Mouse (Mus musculus): ENCODE results near the gene Zfpm1. TPM values are rescaled to one million over a fixed set of nuclear protein-coding genes. Genes with fewer than 3 reads are reported as not detected.

Gene Zfpm1
- polyA plus RNA-seq, 1 experiment, result 708 TPM

DNA sequence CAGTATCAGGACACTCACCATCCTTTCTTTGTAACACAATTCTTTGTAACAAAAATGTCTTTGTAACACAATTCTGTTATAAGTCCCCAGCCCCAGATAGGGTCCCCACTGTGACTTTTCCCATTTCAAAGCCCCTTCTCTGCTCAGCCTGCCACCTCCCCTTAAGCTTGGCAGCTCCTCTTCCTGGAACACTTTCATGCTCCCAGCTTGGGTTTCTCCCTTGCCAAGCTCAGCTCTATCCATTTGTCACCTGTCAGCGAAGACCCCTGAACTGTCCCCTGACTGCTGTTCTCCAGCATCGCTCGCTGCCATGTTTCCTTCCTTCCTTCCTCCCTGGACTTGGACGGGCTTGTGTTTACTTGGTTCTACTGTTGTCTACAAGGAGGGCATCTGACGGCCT is 75.7 kb downstream of the Zfpm1 start:
- TF ChIP-seq GATA1 (IDR thresholded peaks at IDR 0.05; ENCODE audit: low read length), result no peak

DNA sequence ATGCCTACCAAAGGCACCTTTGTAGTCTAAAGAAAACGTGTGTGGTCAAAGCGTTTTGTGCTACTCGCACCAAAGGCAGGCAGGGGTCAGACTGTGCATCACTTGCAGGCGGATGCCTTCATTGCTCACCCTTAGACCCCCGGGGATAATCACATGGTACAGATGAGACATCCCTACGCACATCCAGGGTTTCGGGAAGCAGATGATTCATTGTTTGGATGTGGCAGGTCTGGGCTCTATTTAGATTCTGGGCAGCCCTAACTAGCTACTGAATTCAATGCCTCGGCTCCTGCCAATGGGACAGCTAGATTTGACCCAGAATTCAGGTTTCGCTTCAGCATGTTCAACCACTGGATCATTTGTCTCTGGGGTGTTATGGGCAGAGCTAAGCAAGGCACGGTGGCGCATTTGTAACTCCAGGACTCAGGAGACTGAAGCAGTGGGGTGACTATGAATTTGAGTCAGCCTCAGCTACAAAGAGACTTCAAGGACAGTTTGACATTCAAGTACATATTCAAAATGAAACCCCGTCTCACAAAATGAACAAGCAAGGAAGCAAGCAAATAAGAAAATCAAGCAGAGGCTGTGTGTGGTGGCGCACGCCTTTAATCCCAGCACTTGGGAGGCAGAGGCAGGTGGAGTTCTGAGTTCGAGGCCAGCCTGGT is 77.3 kb downstream of the Zfpm1 start:
- TF ChIP-seq GATA1 (IDR thresholded peaks at IDR 0.05; ENCODE audit: low read length), result no peak

DNA sequence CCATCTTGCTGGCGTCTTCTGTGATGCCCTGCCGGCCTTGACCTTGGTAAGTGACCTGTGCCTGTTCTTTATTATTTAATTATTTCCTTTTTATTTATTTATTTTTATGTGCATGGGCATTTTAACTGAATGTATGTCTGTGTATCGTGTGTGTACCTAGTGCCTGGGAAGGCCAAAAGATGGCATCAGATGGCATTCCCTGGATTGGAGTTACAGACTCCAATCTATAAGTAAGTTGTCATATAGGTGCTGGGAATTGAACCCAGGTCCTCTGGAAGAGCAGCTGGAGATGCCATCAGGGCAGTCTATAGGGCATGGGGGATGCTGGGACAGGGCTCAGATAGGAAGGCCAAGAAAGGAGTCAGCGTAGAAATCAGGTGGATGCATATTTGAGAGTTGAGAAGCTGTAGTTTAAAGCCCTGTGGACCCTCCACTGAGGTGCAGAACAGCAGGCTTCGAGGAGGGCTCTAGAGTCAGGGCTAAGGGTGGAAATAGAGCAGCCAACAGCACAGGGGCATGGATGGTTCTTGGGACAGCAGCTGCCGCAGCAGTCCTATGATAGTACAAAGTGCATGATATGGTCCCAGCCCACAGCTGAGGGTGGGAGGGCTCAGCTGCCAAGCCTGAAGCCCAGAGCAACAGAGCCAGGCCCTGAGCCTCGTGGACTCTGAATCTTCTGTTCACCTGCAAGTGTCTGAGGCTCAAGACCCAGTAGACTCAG is 78.9 kb downstream of the Zfpm1 start, which contains the start of gene Trhr2:
Gene Trhr2 (minus strand): TSS at position 51 of the 721 bp plus-strand sequence.
- TF ChIP-seq GATA1 (IDR thresholded peaks at IDR 0.05; ENCODE audit: low read length), result no peak

DNA sequence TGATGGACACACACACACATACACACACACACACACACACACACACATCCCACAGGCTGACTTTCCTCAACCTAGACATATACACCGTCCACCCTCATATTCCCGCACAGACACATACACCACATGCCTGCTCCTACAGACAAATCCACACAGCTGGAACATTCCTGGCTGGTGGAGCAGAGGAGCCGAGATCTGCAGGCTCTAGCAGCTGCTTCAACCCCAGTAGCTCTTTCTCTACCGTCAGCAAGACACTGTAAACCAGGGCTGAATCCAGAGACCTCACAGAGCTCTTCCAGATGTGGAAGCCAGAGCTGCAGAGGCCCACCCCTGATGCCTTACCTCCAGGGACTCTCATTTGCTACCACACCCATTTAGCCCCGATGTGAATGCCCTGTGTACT is 80.3 kb downstream of the Zfpm1 start:
- no peak for TF ChIP-seq GATA1 (IDR thresholded peaks at IDR 0.05; ENCODE audit: low read length)

DNA sequence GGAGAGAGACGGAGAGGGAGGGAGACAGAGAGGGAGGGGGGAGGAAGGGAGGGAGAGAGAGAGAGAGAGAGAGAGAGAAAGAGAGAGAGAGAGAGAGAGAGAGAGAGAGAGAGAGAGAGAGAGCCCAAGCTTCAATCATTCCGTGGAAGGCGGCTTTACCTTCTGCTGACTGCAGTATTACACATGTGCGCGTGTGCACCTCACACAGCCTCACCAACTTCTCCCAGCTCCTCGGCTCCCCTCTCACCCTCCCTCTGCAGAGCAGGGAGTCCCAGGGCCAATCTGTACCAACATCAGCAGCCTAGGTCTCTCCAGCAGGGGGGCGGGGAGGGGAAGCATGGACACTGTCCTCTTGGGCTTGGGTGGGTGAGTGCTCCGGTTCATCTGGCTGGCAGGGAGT is 81.0 kb downstream of the Zfpm1 start:
- no peak for TF ChIP-seq GATA1 (IDR thresholded peaks at IDR 0.05; ENCODE audit: low read length)

DNA sequence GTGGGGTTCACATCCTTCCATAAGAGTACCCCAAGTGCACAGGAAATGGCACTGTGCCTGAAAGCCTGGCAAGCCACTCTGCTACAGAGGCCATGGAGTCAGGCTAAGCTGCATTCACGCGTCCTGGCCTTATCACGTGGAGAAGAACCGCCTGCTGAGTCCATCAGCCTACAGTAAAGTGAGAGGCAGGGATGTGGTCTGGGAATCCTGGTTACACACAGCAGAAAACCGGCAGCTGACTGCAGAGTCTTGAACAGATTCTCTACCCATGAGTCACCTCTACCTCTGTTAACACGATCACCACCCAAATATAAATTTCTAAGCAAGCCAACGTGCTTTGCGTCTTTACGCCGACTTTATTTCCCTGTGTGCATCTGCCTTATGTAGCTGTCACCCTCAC is 86.6 kb downstream of the Zfpm1 start:
- TF ChIP-seq GATA1 (IDR thresholded peaks at IDR 0.05; ENCODE audit: low read length), result no peak

DNA sequence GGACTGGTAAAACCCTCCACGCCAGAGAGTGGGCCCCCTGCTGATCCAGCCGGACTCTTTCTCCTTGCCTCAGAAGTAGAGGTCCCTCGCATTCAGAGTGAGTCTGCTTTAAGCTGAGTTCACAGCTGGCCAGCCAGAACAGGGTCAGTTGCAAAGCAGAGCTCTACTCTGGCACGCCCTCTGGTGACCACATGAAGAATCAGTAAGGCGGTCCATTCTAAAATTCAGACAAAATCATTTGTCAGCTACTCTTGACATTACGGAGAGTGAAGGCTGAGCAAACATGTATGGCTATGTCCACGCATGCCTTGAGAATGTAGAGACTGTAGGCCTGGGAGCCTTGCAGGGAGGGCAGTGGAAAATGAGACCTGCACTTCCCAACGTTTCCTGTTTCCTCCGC is 87.7 kb downstream of the Zfpm1 start:
- TF ChIP-seq GATA1 (IDR thresholded peaks at IDR 0.05; ENCODE audit: low read length), result no peak

DNA sequence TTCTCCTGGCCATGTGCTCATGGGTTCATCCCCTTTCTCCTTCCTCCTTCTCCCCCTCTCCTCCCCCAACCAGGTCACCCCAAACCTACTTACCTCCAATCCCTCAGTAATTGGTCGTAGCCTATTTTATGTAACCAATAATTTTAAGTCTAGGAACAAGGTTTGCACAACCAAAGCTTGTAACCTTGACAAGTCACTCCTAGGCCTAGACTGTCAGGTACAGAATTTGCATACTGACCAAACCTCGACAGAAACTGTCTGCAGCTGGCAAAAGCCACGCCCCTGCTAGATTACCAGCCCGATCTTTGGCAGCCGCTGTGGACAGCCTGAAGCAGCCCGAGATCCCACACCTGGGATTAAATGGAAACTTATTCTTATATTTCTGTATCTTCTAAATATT is 89.8 kb downstream of the Zfpm1 start:
- no peak for TF ChIP-seq GATA1 (IDR thresholded peaks at IDR 0.05; ENCODE audit: low read length)

DNA sequence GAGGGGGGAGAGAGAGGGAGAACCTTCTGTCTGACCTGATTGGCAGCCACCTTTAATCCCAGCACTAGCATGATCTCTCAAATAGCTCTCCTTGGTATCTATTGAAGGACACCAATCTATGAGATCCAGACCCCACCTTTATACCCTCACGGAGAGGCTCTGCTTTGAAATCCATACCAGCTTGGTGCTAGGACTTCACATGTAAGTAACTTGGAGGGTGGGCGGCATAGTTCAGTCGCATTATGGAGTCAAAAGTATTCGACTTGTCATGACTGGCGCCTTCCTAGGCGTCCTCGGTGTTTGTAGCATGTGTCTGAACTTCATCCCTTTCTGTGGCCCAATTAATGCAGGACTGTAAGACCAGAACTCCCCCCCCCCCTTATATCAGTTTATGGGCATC is 93.4 kb downstream of the Zfpm1 start:
- TF ChIP-seq GATA1 (IDR thresholded peaks at IDR 0.05; ENCODE audit: low read length), result no peak

DNA sequence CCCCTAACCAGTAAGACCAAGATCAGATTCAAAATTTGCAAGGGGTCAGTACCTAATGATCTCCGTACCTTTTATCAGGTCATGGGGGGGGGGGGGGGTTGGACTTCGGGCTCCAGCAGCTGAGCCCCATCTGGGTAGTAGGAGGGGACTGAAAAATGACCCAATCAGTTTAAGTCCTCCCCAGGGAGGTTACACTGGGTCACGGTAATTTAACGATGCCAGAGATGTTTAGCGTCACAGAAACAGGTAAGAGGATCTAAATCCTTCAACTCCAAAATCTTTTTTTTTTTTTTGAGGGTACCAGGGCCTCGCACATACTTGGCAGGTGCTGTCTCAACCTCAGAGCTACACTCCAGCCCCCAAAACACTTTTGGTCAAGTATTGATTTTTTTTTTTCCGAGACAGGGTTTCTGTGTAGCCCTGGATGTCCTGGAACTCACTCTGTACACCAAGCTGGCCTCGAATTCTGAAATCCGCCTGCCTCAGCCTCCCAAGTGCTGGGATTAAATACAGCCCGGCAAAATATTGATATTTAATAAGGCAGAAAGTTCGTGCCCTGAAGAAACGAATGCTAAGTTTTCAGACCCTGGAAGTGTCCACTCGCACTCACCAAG is 93.9 kb downstream of the Zfpm1 start:
- no peak for TF ChIP-seq GATA1 (IDR thresholded peaks at IDR 0.05; ENCODE audit: low read length)

DNA sequence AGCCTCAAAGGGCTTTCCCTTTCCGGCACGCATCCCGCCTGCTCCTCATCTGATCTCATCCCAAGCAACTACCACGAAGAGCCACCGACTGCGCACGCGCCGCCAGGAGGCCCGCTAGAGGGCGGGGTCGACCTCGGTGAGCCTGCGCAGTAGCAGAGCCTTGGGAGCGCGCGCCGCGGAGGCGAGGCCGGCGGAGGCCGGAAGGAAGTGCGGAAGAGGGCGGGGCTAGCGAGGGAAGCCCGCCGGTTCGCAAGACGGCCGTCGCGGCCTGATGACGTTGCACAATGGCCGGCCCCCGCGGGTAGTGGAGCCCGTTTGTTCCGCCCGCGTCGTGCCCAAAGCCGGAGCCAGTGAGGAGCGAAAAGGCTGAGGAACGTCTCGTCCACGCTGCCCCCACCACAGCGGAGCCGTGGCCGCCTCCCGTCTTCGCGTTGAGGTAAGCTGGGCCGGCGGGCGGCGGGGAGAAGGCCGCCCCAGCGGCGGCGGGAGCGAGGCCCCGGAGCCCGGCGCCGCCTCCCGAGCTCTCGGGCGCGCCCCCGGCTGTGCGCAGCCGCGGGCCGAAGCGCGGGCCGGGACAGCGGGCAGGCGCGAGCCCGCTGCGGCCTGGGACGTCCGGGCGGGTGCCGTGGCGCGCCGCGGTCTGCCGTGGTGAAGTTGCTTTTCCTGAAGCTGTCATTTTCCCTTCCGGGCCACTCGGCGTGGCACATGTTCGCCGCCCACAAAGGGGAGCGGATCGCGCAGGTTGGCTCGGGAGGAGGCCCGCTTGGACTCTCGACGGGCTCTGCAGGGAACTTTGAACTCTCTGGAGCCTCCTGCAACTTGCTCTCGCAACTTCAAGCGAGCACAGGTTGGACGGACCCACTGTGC is 94.7 kb downstream of the Zfpm1 start, which contains the start of gene Zc3h18:
Gene Zc3h18 (plus strand): TSS at position 245 of the 867 bp plus-strand sequence.
- no peak for TF ChIP-seq GATA1 (IDR thresholded peaks at IDR 0.05; ENCODE audit: low read length)

DNA sequence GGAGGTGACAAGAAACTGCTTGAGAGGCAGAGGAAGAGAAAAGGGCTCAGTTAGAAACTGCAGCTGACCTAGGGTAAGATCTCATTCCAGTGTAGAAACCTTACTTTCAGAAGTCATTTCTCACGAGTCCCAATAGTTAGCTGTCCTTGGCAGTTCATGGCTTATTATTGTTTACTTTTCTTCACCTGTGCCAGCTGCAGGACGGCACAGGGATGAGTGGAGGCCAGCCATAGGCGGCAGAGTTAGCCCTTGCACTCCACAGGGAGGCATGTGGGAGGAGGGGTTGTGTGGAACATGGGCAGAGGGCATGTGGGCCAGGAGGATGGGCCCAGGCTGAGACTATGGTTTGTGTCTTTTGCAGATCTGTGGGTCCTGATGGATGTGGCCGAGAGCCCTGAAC is 101.1 kb downstream of the Zfpm1 start:
- no peak for TF ChIP-seq GATA1 (IDR thresholded peaks at IDR 0.05; ENCODE audit: low read length)

Other genes starting within 250 kb of the Zfpm1 start
- not detected in 2 replicates for gene Trhr2, start 78.6 kb downstream of the Zfpm1 start, polyA plus RNA-seq (2012)
- gene Zc3h18, start 94.5 kb downstream of the Zfpm1 start, polyA plus RNA-seq (2012), result 148 and 187 TPM in 2 replicates
- 0.15 and 0.27 TPM in 2 replicates for gene Il17c, start 139.9 kb downstream of the Zfpm1 start, polyA plus RNA-seq (2012)
- 197 and 218 TPM in 2 replicates for gene Cyba, start 150.8 kb downstream of the Zfpm1 start, polyA plus RNA-seq (2012)
- gene Mvd, start 161.3 kb downstream of the Zfpm1 start, polyA plus RNA-seq (2012), result 66.0 and 70.7 TPM in 2 replicates
- gene Snai3, start 178.6 kb downstream of the Zfpm1 start, polyA plus RNA-seq (2012), result not detected in 2 replicates
- gene Rnf166, start 193.9 kb downstream of the Zfpm1 start, polyA plus RNA-seq (2012), result 26.8 and 32.6 TPM in 2 replicates
- 34.0 and 38.9 TPM in 2 replicates for gene Ctu2, start 194.0 kb downstream of the Zfpm1 start, polyA plus RNA-seq (2012)